Mouse (Mus musculus): Measurements from ENCODE around the gene Slc29a1.

GRCm38 (mm10) chr17:45573087-45573779 is 26.2 kb downstream of the Slc29a1 start, which contains the start of gene Hsp90ab1:
- no peak for TF ChIP-seq CTCF (IDR thresholded peaks at IDR 0.05; ENCODE audit: borderline replicate concordance, extremely low read depth, insufficient read depth, insufficient read length)
- peak; percentile 98; the same call in 1 of the 2 replicates for TF ChIP-seq POLR2A (IDR thresholded peaks at IDR 0.05; ENCODE audit: borderline replicate concordance, extremely low read depth, insufficient read depth, insufficient read length, poor library complexity, severe bottlenecking)
